Mouse (Mus musculus): ENCODE measurements at regions not wholly inside any gene's neighbourhood (a gene's known extent, or its start where the extent isn't known, plus 50 kb on each side); places are given as distances from the start of the nearest gene placed in this dataset.
A peak's percentile ranks its signal among the peaks of the same experiment; 100 is the strongest.

GRCm38 (mm10) chr5:116731509-116731908 lies 139.9 kb upstream of the Srrm4 start:
- H3K9ac ChIP-seq (ENCODE audit: low read depth, low read length): no peak overlapping the region
- H3K36me3 ChIP-seq (ENCODE audit: control insufficient read depth, insufficient read depth, low read length): no peaks in the 10 kb centered on the region
- ATAC-seq (ENCODE audit: low read depth) (no peak), DNase-seq (ENCODE audit: low spot score) (no peak)
- H3K4me1 ChIP-seq (ENCODE audit: control insufficient read depth, insufficient read depth, low read length): no peaks in the 10 kb centered on the region
- no peak overlapping the region for H3K4me3 ChIP-seq (ENCODE audit: low read depth, low read length)
- H3K9me3 ChIP-seq (ENCODE audit: control insufficient read depth, low read length): no peaks in the 10 kb centered on the region
- 93% methylated on average over 3 of the region's 3 CpGs for WGBS
- H3K27ac ChIP-seq (replicated peaks; ENCODE audit: low read depth, low read length): no peak overlapping the region
- H3K4me2 ChIP-seq (ENCODE audit: low read depth, low read length): no peak overlapping the region
- no peaks in the 10 kb centered on the region for H3K27me3 ChIP-seq (replicated peaks; ENCODE audit: control insufficient read depth, insufficient read depth, low read length)

DNA sequence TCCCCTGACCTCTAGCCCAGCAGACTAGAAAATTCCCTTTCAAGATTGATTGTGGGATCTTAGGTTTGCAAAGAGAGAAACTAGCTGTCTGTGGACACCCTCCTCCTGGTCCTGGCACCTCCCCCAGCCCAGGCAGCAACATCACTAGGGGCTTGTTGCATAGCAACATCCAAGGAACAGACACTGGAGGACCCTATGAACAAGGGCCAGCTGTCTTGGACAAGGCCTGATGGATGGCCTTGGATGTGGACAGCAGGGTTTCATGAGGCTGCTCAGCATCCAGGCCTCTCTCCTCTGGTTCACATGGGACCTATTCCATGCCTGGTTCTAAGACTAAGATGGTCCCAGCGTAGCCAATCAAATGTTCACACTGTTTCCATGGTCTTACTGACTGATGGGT lies 127.6 kb upstream of the Srrm4 start:
- no peak overlapping the region for H3K4me2 ChIP-seq (ENCODE audit: low read depth, low read length)
- no peak for DNase-seq (ENCODE audit: low spot score)
- no peak for ATAC-seq (ENCODE audit: low read depth)
- WGBS: 77% methylated on average over 1 of the region's 1 CpGs
- no peak overlapping the region for H3K4me3 ChIP-seq (ENCODE audit: low read depth, low read length)
- no peaks in the 10 kb centered on the region for H3K4me1 ChIP-seq (ENCODE audit: control insufficient read depth, insufficient read depth, low read length)
- no peak overlapping the region for H3K9ac ChIP-seq (ENCODE audit: low read depth, low read length)
- no peaks in the 10 kb centered on the region for H3K27me3 ChIP-seq (replicated peaks; ENCODE audit: control insufficient read depth, insufficient read depth, low read length)
- no peak overlapping the region for H3K27ac ChIP-seq (replicated peaks; ENCODE audit: low read depth, low read length)
- H3K36me3 ChIP-seq (ENCODE audit: control insufficient read depth, insufficient read depth, low read length): no peaks in the 10 kb centered on the region
- no peaks in the 10 kb centered on the region for H3K9me3 ChIP-seq (ENCODE audit: control insufficient read depth, low read length)

- Histone ChIP-seq H3K36me3 (ENCODE audit: control insufficient read depth, insufficient read depth, low read length) (no peaks in the 10 kb centered on the region), H3K9ac (ENCODE audit: low read depth, low read length) (no peak overlapping the region), H3K27me3 (replicated peaks; ENCODE audit: control insufficient read depth, insufficient read depth, low read length) (no peaks in the 10 kb centered on the region), H3K27ac (replicated peaks; ENCODE audit: low read depth, low read length) (no peak overlapping the region), H3K9me3 (ENCODE audit: control insufficient read depth, low read length) (no peaks in the 10 kb centered on the region), H3K4me2 (ENCODE audit: low read depth, low read length) (no peak overlapping the region), H3K4me3 (ENCODE audit: low read depth, low read length) (no peak overlapping the region), H3K4me1 (ENCODE audit: control insufficient read depth, insufficient read depth, low read length) (no peaks in the 10 kb centered on the region)
- 29% methylated on average over 7 of the region's 7 CpGs for WGBS
- DNase-seq (ENCODE audit: low spot score) (peak; percentile 85), ATAC-seq (ENCODE audit: low read depth) (no peak)
Observed at GRCm38 (mm10) chr5:116714256-116714655, 122.6 kb upstream of the Srrm4 start.

DNA sequence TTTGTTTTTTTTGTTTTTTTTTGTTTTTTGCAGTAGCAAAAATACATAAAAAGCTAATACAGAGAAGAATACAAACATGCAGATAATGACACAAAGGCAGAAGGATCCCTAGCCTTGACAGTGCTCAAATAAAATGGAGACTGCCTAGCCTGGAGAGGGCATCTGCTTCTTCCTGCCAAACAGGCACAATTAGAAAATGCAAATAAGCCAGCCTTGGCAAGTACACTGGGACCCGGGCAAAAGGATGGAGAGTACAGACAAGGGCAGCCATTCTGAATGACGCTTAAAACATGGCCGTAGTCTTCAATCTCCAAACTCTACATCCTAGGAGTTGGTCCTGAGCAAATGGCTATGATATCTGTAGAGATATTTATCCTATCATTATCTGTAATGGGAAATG lies 120.4 kb upstream of the Srrm4 start:
- no peaks in the 10 kb centered on the region for H3K36me3 ChIP-seq (ENCODE audit: control insufficient read depth, insufficient read depth, low read length)
- 91% methylated on average over 3 of the region's 3 CpGs for WGBS
- DNase-seq (ENCODE audit: low spot score) (no peak), ATAC-seq (ENCODE audit: low read depth) (no peak)
- no peaks in the 10 kb centered on the region for H3K9me3 ChIP-seq (ENCODE audit: control insufficient read depth, low read length)
- no peaks in the 10 kb centered on the region for H3K4me1 ChIP-seq (ENCODE audit: control insufficient read depth, insufficient read depth, low read length)
- H3K27ac ChIP-seq (replicated peaks; ENCODE audit: low read depth, low read length): no peak overlapping the region
- no peak overlapping the region for H3K4me2 ChIP-seq (ENCODE audit: low read depth, low read length)
- no peaks in the 10 kb centered on the region for H3K27me3 ChIP-seq (replicated peaks; ENCODE audit: control insufficient read depth, insufficient read depth, low read length)
- no peak overlapping the region for H3K9ac ChIP-seq (ENCODE audit: low read depth, low read length)
- no peak overlapping the region for H3K4me3 ChIP-seq (ENCODE audit: low read depth, low read length)

DNA sequence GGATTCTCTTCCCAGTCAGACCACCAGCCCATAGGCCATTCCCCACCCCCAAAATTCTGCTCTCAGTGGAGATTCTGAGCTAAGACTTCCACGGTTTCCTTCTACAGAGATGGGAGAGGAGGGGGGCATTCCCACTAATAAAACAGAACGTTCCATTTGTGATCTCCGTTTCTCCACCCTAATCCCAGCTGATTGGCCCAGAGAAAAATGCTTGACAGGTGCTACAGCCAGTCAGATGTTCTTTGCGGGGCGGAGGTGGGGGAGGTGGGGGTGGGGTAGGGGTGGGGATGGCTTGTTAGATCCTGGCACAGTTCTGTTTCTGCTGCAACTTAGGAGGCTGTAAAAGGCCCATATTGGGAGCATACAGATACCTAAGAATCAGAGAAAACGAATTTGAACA lies 116.9 kb upstream of the Srrm4 start:
- Histone ChIP-seq H3K4me2 (ENCODE audit: low read depth, low read length) (no peak overlapping the region), H3K27ac (replicated peaks; ENCODE audit: low read depth, low read length) (no peak overlapping the region), H3K4me1 (ENCODE audit: control insufficient read depth, insufficient read depth, low read length) (no peaks in the 10 kb centered on the region), H3K4me3 (ENCODE audit: low read depth, low read length) (no peak overlapping the region), H3K36me3 (ENCODE audit: control insufficient read depth, insufficient read depth, low read length) (no peaks in the 10 kb centered on the region), H3K27me3 (replicated peaks; ENCODE audit: control insufficient read depth, insufficient read depth, low read length) (no peaks in the 10 kb centered on the region), H3K9ac (ENCODE audit: low read depth, low read length) (no peak overlapping the region), H3K9me3 (ENCODE audit: control insufficient read depth, low read length) (no peaks in the 10 kb centered on the region)
- DNase-seq (ENCODE audit: low spot score): no peak
- 24% methylated on average over 6 of the region's 6 CpGs for WGBS
- ATAC-seq (ENCODE audit: low read depth): no peak

- Histone ChIP-seq H3K9ac (ENCODE audit: low read depth, low read length) (no peak overlapping the region), H3K36me3 (ENCODE audit: control insufficient read depth, insufficient read depth, low read length) (no peaks in the 10 kb centered on the region), H3K9me3 (ENCODE audit: control insufficient read depth, low read length) (no peaks in the 10 kb centered on the region), H3K4me3 (ENCODE audit: low read depth, low read length) (no peak overlapping the region), H3K4me1 (ENCODE audit: control insufficient read depth, insufficient read depth, low read length) (no peaks in the 10 kb centered on the region), H3K27ac (replicated peaks; ENCODE audit: low read depth, low read length) (no peak overlapping the region), H3K4me2 (ENCODE audit: low read depth, low read length) (no peak overlapping the region), H3K27me3 (replicated peaks; ENCODE audit: control insufficient read depth, insufficient read depth, low read length) (no peaks in the 10 kb centered on the region)
- DNase-seq (ENCODE audit: low spot score) (no peak), ATAC-seq (ENCODE audit: low read depth) (no peak)
- WGBS: 67% methylated on average over 5 of the region's 5 CpGs
Observed at GRCm38 (mm10) chr5:116662466-116662865, 70.8 kb upstream of the Srrm4 start.

GRCm38 (mm10) chr5:116661851-116662250 lies 70.2 kb upstream of the Srrm4 start:
- Histone ChIP-seq H3K4me3 (ENCODE audit: low read depth, low read length) (no peak overlapping the region), H3K9me3 (ENCODE audit: control insufficient read depth, low read length) (no peaks in the 10 kb centered on the region), H3K4me2 (ENCODE audit: low read depth, low read length) (no peak overlapping the region), H3K27me3 (replicated peaks; ENCODE audit: control insufficient read depth, insufficient read depth, low read length) (no peaks in the 10 kb centered on the region), H3K36me3 (ENCODE audit: control insufficient read depth, insufficient read depth, low read length) (no peaks in the 10 kb centered on the region), H3K9ac (ENCODE audit: low read depth, low read length) (no peak overlapping the region), H3K4me1 (ENCODE audit: control insufficient read depth, insufficient read depth, low read length) (no peaks in the 10 kb centered on the region), H3K27ac (replicated peaks; ENCODE audit: low read depth, low read length) (no peak overlapping the region)
- ATAC-seq (ENCODE audit: low read depth) (no peak), DNase-seq (ENCODE audit: low spot score) (peak; percentile 54)
- WGBS: 52% methylated on average over 2 of the region's 2 CpGs

DNA sequence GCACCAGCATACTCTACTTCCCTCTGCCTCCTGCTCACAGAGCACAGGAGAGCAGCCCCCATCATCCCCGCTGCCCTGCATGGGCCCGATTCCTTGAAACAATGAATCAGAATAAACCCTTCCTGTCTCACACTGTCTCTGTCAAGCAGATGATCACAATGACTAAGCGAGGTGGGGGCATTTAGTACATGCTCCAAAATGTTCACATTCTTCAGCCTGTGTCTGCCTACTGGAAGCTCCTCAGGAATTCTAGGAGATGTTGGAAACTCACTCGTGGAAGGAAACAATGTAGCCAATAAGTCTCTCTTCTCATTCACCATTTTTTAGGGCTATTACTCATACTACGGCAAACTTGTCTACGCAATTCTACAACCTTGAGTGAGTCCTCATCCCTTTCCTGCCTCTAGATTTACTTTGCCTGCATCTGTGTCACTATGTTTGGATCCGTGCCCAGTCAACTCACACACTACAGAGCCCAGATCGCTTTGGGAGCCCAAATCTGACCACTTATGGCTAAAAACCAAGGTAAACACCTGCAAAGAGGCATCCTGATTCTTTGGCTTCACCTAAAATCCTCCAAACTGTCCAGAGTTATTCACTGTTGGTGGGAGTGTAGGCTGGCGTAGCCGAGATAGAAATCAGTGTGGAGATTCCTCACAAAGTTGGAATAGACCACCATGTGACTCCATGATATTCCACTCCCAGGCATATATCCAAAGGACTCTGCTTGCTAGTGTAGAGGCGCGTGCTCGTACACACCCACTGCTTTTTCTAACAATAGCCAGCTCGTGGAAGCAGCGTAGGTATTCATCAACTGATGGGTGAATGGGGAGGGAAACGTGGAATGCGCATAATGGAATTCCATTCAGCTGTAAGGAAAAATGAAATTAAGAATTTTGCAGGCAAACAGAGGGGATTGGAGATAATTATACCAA lies 63.1 kb upstream of the Srrm4 start:
- H3K4me2 ChIP-seq (ENCODE audit: low read depth, low read length): no peak overlapping the region
- H3K27me3 ChIP-seq (replicated peaks; ENCODE audit: control insufficient read depth, insufficient read depth, low read length): no peaks in the 10 kb centered on the region
- H3K36me3 ChIP-seq (ENCODE audit: control insufficient read depth, insufficient read depth, low read length): no peaks in the 10 kb centered on the region
- DNase-seq (ENCODE audit: low spot score) (no peak), ATAC-seq (ENCODE audit: low read depth) (no peak)
- no peaks in the 10 kb centered on the region for H3K4me1 ChIP-seq (ENCODE audit: control insufficient read depth, insufficient read depth, low read length)
- no peak overlapping the region for H3K4me3 ChIP-seq (ENCODE audit: low read depth, low read length)
- peaks cover 12% of the 10 kb centered on the region; the same call in 1 of the 2 replicates for H3K9me3 ChIP-seq (ENCODE audit: control insufficient read depth, low read length)
- H3K27ac ChIP-seq (replicated peaks; ENCODE audit: low read depth, low read length): no peak overlapping the region
- WGBS: 83% methylated on average over 17 of the region's 17 CpGs
- H3K9ac ChIP-seq (ENCODE audit: low read depth, low read length): no peak overlapping the region
